Mouse (Mus musculus): ENCODE measurements around the gene Wipf1. TPM values are rescaled to one million over a fixed set of nuclear protein-coding genes. Genes with fewer than 3 reads are reported as not detected.
"Not testable (repeated sequence)": the region's sequence is repeated elsewhere in the genome, so short reads cannot be mapped to it uniquely, and the experiment has no call there.

The Wipf1 gene
- polyA plus RNA-seq, 1 experiment = 7.8 TPM

DNA sequence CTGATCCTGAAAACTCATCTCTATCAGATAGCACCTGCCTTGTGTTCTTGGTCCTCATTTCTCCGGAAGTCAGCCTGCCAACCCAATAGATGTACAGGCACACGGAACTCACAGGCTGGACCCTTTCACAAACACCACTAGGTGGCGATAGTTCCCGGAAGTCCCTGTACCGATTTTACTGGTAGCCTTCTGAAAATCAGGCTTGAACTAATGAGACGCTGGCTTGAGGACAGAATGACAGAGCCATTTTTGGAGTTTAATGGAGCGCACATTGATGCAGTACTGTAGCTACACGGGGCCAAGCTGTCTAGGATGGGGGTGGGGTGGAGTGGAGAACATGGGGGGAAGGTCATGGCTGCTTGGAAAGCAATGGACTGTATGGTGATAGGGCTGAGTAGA lies 32.1 kb upstream of the Wipf1 start:
- Histone ChIP-seq H3K9ac (ENCODE audit: low read depth, poor library complexity, severe bottlenecking) (peak overlapping the region; percentile 47), H3K4me3 (ENCODE audit: low read depth, low read length) (peak overlapping the region; percentile 82), H3K36me3 (ENCODE audit: control insufficient read depth, insufficient read depth, low read length, poor library complexity, severe bottlenecking) (no peaks in the 10 kb centered on the region), H3K27ac (ENCODE audit: insufficient read depth, low read length) (peak overlapping the region; percentile 70), H3K9me3 (replicated peaks; ENCODE audit: control insufficient read depth, insufficient read depth, low read length, poor library complexity, severe bottlenecking) (no peaks in the 10 kb centered on the region), H3K27me3 (ENCODE audit: control insufficient read depth, insufficient read depth, low read length, poor library complexity, severe bottlenecking) (no peaks in the 10 kb centered on the region), H3K4me1 (ENCODE audit: control insufficient read depth, insufficient read depth, low read length) (peaks cover 4% of the 10 kb centered on the region)
- TF ChIP-seq EP300 (IDR thresholded peaks at IDR 0.05; ENCODE audit: insufficient read depth, low read depth, low read length) (no peak), CTCF (IDR thresholded peaks at IDR 0.05; ENCODE audit: low read depth, low read length) (peak; percentile 66), POLR2A (IDR thresholded peaks at IDR 0.05; ENCODE audit: insufficient read depth, low read length) (no peak)

DNA sequence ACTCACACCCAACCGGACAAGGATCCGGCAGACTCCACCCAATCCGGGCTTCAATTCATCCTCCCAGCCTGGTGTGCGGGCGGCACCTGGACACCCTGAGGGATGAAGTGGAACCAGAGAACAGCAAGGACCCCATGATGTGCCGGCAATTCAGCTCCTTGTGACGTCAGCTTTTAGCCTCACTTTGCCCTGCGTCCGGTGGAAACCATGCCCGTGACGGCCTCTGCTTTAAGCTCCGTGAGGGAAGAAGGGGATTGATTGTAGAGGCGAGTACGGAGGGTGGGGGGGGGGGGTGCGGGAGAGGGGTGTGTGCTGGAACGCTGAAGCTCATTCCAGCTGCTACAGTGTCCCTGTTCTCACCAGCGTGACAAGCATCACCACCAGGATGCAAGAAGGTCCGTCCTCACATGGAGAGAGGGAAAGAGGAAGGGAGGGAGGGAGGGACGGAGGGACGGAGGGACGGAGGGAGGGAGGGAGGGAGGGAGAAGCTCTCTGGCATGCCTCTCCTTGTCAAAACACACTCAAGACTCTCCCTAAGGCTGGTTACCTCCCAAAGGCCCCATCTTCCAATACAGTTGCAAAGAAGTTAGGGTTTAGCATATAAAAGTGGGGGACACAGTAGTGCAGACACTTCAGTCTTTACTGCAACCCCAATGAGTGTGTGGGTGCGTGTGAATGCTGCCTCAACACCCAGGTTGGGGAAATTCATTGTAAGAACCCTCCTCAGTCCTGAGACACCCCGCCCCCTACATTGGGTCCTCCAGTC lies 31.5 kb upstream of the Wipf1 start:
- no peaks in the 10 kb centered on the region for H3K27me3 ChIP-seq (ENCODE audit: control insufficient read depth, insufficient read depth, low read length, poor library complexity, severe bottlenecking)
- H3K9me3 ChIP-seq (replicated peaks; ENCODE audit: control insufficient read depth, insufficient read depth, low read length, poor library complexity, severe bottlenecking) = no peaks in the 10 kb centered on the region
- H3K9ac ChIP-seq (ENCODE audit: low read depth, poor library complexity, severe bottlenecking) = peak overlapping the region; percentile 47
- no peaks in the 10 kb centered on the region for H3K36me3 ChIP-seq (ENCODE audit: control insufficient read depth, insufficient read depth, low read length, poor library complexity, severe bottlenecking)
- H3K4me3 ChIP-seq (ENCODE audit: low read depth, low read length) = peak overlapping the region; percentile 65
- H3K27ac ChIP-seq (ENCODE audit: insufficient read depth, low read length) = peak overlapping the region; percentile 70
- TF ChIP-seq EP300 (IDR thresholded peaks at IDR 0.05; ENCODE audit: insufficient read depth, low read depth, low read length) = peak; percentile 46; the same call in 1 of the 2 replicates
- TF ChIP-seq CTCF (IDR thresholded peaks at IDR 0.05; ENCODE audit: low read depth, low read length) = no peak
- H3K4me1 ChIP-seq (ENCODE audit: control insufficient read depth, insufficient read depth, low read length) = peaks cover 4% of the 10 kb centered on the region

- Histone ChIP-seq H3K36me3 (ENCODE audit: control insufficient read depth, insufficient read depth, low read length, poor library complexity, severe bottlenecking) (no peaks in the 10 kb centered on the region), H3K27me3 (ENCODE audit: control insufficient read depth, insufficient read depth, low read length, poor library complexity, severe bottlenecking) (no peaks in the 10 kb centered on the region), H3K9me3 (replicated peaks; ENCODE audit: control insufficient read depth, insufficient read depth, low read length, poor library complexity, severe bottlenecking) (no peaks in the 10 kb centered on the region), H3K9ac (ENCODE audit: low read depth, poor library complexity, severe bottlenecking) (0 out of 2 replicates have a peak overlapping the region, but pooled peaks have one; percentile 47), H3K4me3 (ENCODE audit: low read depth, low read length) (peak overlapping the region; percentile 65), H3K4me1 (ENCODE audit: control insufficient read depth, insufficient read depth, low read length) (peaks cover 4% of the 10 kb centered on the region), H3K27ac (ENCODE audit: insufficient read depth, low read length) (peak overlapping the region; percentile 60)
- TF ChIP-seq CTCF (IDR thresholded peaks at IDR 0.05; ENCODE audit: low read depth, low read length) = no peak
- TF ChIP-seq EP300 (IDR thresholded peaks at IDR 0.05; ENCODE audit: insufficient read depth, low read depth, low read length) = no peak
Observed at GRCm38 (mm10) chr2:73560445-73560844, 30.9 kb upstream of the Wipf1 start.

- peaks cover 4% of the 10 kb centered on the region for H3K4me1 ChIP-seq (ENCODE audit: control insufficient read depth, insufficient read depth, low read length)
- H3K27me3 ChIP-seq (ENCODE audit: control insufficient read depth, insufficient read depth, low read length, poor library complexity, severe bottlenecking) = no peaks in the 10 kb centered on the region
- H3K27ac ChIP-seq (ENCODE audit: insufficient read depth, low read length) = no peak overlapping the region
- no peaks in the 10 kb centered on the region for H3K9me3 ChIP-seq (replicated peaks; ENCODE audit: control insufficient read depth, insufficient read depth, low read length, poor library complexity, severe bottlenecking)
- TF ChIP-seq EP300 (IDR thresholded peaks at IDR 0.05; ENCODE audit: insufficient read depth, low read depth, low read length) (no peak), CTCF (IDR thresholded peaks at IDR 0.05; ENCODE audit: low read depth, low read length) (no peak), POLR2A (IDR thresholded peaks at IDR 0.05; ENCODE audit: insufficient read depth, low read length) (no peak)
- H3K36me3 ChIP-seq (ENCODE audit: control insufficient read depth, insufficient read depth, low read length, poor library complexity, severe bottlenecking) = no peaks in the 10 kb centered on the region
- no peak overlapping the region for H3K9ac ChIP-seq (ENCODE audit: low read depth, poor library complexity, severe bottlenecking)
- no peak overlapping the region for H3K4me3 ChIP-seq (ENCODE audit: low read depth, low read length)
Observed at GRCm38 (mm10) chr2:73557956-73558355, 28.4 kb upstream of the Wipf1 start.

- H3K9me3 ChIP-seq (replicated peaks; ENCODE audit: control insufficient read depth, insufficient read depth, low read length, poor library complexity, severe bottlenecking); H3K27ac ChIP-seq (ENCODE audit: insufficient read depth, low read length); H3K27me3 ChIP-seq (ENCODE audit: control insufficient read depth, insufficient read depth, low read length, poor library complexity, severe bottlenecking); H3K4me1 ChIP-seq (ENCODE audit: control insufficient read depth, insufficient read depth, low read length); H3K36me3 ChIP-seq (ENCODE audit: control insufficient read depth, insufficient read depth, low read length, poor library complexity, severe bottlenecking); H3K4me3 ChIP-seq (ENCODE audit: low read depth, low read length); H3K9ac ChIP-seq (ENCODE audit: low read depth, poor library complexity, severe bottlenecking): not testable (repeated sequence)
Observed at GRCm38 (mm10) chr2:73557061-73557460, 27.5 kb upstream of the Wipf1 start.

GRCm38 (mm10) chr2:73554389-73554788 lies 24.9 kb upstream of the Wipf1 start:
- H3K27ac ChIP-seq (ENCODE audit: insufficient read depth, low read length) = no peak overlapping the region
- no peaks in the 10 kb centered on the region for H3K4me1 ChIP-seq (ENCODE audit: control insufficient read depth, insufficient read depth, low read length)
- TF ChIP-seq POLR2A (IDR thresholded peaks at IDR 0.05; ENCODE audit: insufficient read depth, low read length) = no peak
- TF ChIP-seq CTCF (IDR thresholded peaks at IDR 0.05; ENCODE audit: low read depth, low read length) = no peak
- no peak for TF ChIP-seq EP300 (IDR thresholded peaks at IDR 0.05; ENCODE audit: insufficient read depth, low read depth, low read length)
- H3K36me3 ChIP-seq (ENCODE audit: control insufficient read depth, insufficient read depth, low read length, poor library complexity, severe bottlenecking) = no peaks in the 10 kb centered on the region
- H3K9me3 ChIP-seq (replicated peaks; ENCODE audit: control insufficient read depth, insufficient read depth, low read length, poor library complexity, severe bottlenecking) = no peaks in the 10 kb centered on the region
- H3K9ac ChIP-seq (ENCODE audit: low read depth, poor library complexity, severe bottlenecking) = no peak overlapping the region
- H3K4me3 ChIP-seq (ENCODE audit: low read depth, low read length) = no peak overlapping the region
- no peaks in the 10 kb centered on the region for H3K27me3 ChIP-seq (ENCODE audit: control insufficient read depth, insufficient read depth, low read length, poor library complexity, severe bottlenecking)
